Mouse (Mus musculus): ENCODE results near the gene Gm20517. TPM values are rescaled to one million over a fixed set of nuclear protein-coding genes. Genes with fewer than 3 reads are reported as not detected.
A peak's percentile ranks its signal among the peaks of the same experiment; 100 is the strongest.
"Not testable (repeated sequence)": the region's sequence is repeated elsewhere in the genome, so short reads cannot be mapped to it uniquely, and the experiment has no call there.

Gene Gm20517
- polyA plus RNA-seq, 1 experiment from 2014 or later = 2.4 TPM

GRCm38 (mm10) chr17:47632181-47632840, 20.9 kb downstream of the Gm20517 start:
- Histone ChIP-seq H3K4me2 (replicated peaks) (peak overlapping the region; percentile 22), H3K27ac (no peak overlapping the region), H3K27me3 (replicated peaks) (no peaks in the 10 kb centered on the region), H3K9ac (0 out of 2 replicates have a peak overlapping the region, but pooled peaks have one; percentile 5), H3K9me3 (no peaks in the 10 kb centered on the region), H3K36me3 (peaks cover 5% of the 10 kb centered on the region; the same call in 1 of the 2 replicates), H3K4me3 (no peak overlapping the region), H3K4me1 (peaks cover 32% of the 10 kb centered on the region)
- WGBS = 71% methylated on average over 4 of the region's 4 CpGs
- ATAC-seq (ENCODE audit: low FRiP score, low read depth) = no peak

- H3K36me3 ChIP-seq = peaks cover 5% of the 10 kb centered on the region; the same call in 1 of the 2 replicates
- 76% methylated on average over 7 of the region's 7 CpGs for WGBS
- H3K9me3 ChIP-seq = no peaks in the 10 kb centered on the region
- H3K4me1 ChIP-seq = peaks cover 25% of the 10 kb centered on the region
- no peaks in the 10 kb centered on the region for H3K27me3 ChIP-seq (replicated peaks)
- no peak overlapping the region for H3K4me2 ChIP-seq (replicated peaks)
- no peak overlapping the region for H3K9ac ChIP-seq
- no peak overlapping the region for H3K27ac ChIP-seq
- ATAC-seq (ENCODE audit: low FRiP score, low read depth) = no peak
- H3K4me3 ChIP-seq = no peak overlapping the region
Measured at GRCm38 (mm10) chr17:47633999-47634770, 22.8 kb downstream of the Gm20517 start.

- 82% methylated on average over 2 of the region's 2 CpGs for WGBS
- Histone ChIP-seq H3K4me1 (no peaks in the 10 kb centered on the region; the same call in 1 of the 2 replicates), H3K9me3 (no peaks in the 10 kb centered on the region), H3K4me3 (no peak overlapping the region), H3K36me3 (no peaks in the 10 kb centered on the region), H3K4me2 (replicated peaks) (no peak overlapping the region), H3K27me3 (replicated peaks) (no peaks in the 10 kb centered on the region), H3K27ac (no peak overlapping the region), H3K9ac (no peak overlapping the region)
- no peak for ATAC-seq (ENCODE audit: low FRiP score, low read depth)
Measured at GRCm38 (mm10) chr17:47642992-47643391, 31.6 kb downstream of the Gm20517 start.

DNA sequence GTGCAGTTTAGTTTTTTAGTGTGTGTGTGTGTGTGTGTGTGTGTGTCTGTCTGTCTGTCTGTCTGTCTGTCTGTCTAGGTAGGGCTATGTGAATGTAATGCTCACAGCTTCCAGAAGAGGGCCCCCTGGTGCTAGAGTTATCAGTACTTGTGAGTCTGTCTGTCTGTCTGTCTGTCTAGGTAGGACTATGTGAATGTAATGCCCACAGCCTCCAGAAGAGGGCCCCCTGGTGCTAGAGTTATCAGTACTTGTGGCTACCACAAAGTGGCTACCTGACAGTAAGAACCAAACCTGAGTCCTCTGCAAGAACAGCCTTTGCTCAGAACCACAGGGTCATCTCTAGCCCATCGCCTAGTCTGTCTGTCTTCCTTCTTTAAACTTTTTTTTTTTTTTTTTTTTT, 35.3 kb downstream of the Gm20517 start:
- no peak for ATAC-seq (ENCODE audit: low FRiP score, low read depth)
- WGBS = 60% methylated on average over 1 of the region's 1 CpGs

DNA sequence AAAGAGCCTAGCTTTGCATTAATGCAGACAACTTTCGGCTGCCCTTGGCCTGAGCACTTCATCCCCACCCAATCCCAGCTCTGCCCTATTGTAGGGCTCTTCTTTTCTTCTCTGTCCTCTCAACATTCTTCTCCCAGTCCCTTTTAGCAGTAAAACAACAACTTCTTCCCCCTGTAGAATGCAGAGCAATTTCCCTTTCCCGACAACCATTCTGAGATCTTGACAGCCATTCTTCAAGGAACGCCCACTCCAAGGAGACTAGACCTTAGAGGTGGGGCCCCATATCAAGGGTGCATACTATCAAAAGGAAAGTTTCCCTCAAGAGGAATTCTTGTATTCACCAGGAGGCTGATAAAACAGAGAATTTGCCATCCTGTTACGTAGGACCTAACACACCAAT, 37.6 kb downstream of the Gm20517 start:
- 0 out of 2 replicates have a peak, but pooled peaks have one; percentile 17 for ATAC-seq (ENCODE audit: low FRiP score, low read depth)
- H3K9me3 ChIP-seq = no peaks in the 10 kb centered on the region
- no peaks in the 10 kb centered on the region; the same call in 1 of the 2 replicates for H3K4me1 ChIP-seq
- peaks cover 6% of the 10 kb centered on the region; the same call in 1 of the 2 replicates for H3K36me3 ChIP-seq
- no peak overlapping the region for H3K4me3 ChIP-seq
- WGBS = 24% methylated on average over 4 of the region's 4 CpGs
- H3K4me2 ChIP-seq (replicated peaks) = no peak overlapping the region
- no peak overlapping the region for H3K27ac ChIP-seq
- no peaks in the 10 kb centered on the region for H3K27me3 ChIP-seq (replicated peaks)
- H3K9ac ChIP-seq = no peak overlapping the region

More for the DNA sequence above, 35.3 kb downstream of the Gm20517 start:
- H3K4me1 ChIP-seq = no peaks in the 10 kb centered on the region; the same call in 1 of the 2 replicates
- H3K9me3 ChIP-seq = no peaks in the 10 kb centered on the region
- no peaks in the 10 kb centered on the region for H3K27me3 ChIP-seq (replicated peaks)
- no peak overlapping the region for H3K27ac ChIP-seq
- no peak overlapping the region for H3K4me2 ChIP-seq (replicated peaks)
- H3K4me3 ChIP-seq = no peak overlapping the region
- no peaks in the 10 kb centered on the region for H3K36me3 ChIP-seq
- no peak overlapping the region for H3K9ac ChIP-seq

DNA sequence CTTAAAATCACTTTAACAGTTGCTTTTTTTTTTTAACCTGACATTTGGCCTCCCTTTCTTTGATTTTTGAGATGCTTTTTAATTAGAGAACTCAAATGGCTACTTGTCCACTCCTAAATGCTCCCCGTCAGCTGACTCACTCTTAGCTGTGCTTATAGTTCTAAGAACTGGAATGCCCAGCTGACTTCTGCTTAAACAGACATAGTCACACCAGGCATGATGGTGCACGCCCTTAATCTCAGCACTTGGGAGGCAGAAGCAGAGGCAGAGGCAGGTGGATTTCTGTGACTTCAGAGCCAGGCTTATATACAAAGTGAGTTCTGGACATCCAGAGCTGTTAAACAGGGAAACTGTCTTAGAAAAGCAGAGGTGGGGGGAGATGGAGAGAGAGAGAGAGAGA, 40.6 kb downstream of the Gm20517 start:
- H3K36me3 ChIP-seq = peaks cover 6% of the 10 kb centered on the region; the same call in 1 of the 2 replicates
- ATAC-seq (ENCODE audit: low FRiP score, low read depth) = no peak
- no peaks in the 10 kb centered on the region for H3K9me3 ChIP-seq
- H3K4me1 ChIP-seq = no peaks in the 10 kb centered on the region; the same call in 1 of the 2 replicates
- H3K4me3 ChIP-seq = no peak overlapping the region
- H3K27ac ChIP-seq = no peak overlapping the region
- H3K9ac ChIP-seq = no peak overlapping the region
- no peak overlapping the region for H3K4me2 ChIP-seq (replicated peaks)
- H3K27me3 ChIP-seq (replicated peaks) = no peaks in the 10 kb centered on the region
- 77% methylated on average over 2 of the region's 2 CpGs for WGBS

DNA sequence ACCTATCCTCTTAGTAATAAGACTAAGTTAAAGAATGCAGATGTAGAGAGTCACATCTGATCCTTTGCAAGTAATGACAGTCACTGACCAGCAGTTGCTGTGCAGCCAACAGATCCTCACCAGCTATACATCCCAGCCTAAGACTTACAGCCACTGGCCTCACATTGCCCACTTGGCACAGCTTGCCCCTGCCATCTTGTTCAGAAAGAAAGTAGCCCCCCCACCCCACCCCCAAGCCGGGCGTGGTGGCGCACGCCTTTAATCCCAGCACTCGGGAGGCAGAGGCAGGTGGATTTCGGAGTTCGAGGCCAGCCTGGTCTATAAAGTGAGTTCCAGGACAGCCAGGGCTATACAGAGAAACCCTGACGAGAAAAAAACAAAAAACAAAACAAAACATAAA, 43.0 kb downstream of the Gm20517 start:
- not testable (repeated sequence) for H3K36me3 ChIP-seq; H3K27ac ChIP-seq; H3K4me3 ChIP-seq; H3K9me3 ChIP-seq; ATAC-seq (ENCODE audit: low FRiP score, low read depth); H3K27me3 ChIP-seq (replicated peaks); H3K9ac ChIP-seq; H3K4me1 ChIP-seq; H3K4me2 ChIP-seq (replicated peaks)
- WGBS = 92% methylated on average over 8 of the region's 8 CpGs

DNA sequence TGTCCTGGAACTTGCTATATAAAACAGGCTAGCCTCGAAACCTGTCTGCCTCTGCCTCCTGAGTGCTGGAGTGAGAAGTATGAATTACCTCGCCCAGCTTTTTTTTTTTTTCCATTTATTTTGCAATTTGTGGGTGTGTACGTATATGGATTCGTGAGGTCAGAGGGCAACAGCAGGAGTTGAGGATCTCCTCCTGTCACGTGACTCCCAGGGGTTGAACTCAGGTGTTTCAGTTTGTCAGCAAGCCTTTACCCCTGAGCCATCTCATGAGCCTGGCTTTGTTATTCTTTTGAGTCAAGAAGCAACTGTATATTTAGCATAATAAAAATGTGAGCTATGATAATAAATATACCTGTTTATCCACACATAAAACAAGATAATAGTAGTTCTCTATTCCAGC, 44.3 kb downstream of the Gm20517 start:
- H3K27ac ChIP-seq = no peak overlapping the region
- H3K27me3 ChIP-seq (replicated peaks) = no peaks in the 10 kb centered on the region
- no peak for ATAC-seq (ENCODE audit: low FRiP score, low read depth)
- peaks cover 9% of the 10 kb centered on the region; the same call in 1 of the 2 replicates for H3K36me3 ChIP-seq
- no peaks in the 10 kb centered on the region for H3K4me1 ChIP-seq
- no peak overlapping the region for H3K9ac ChIP-seq
- WGBS = 88% methylated on average over 5 of the region's 5 CpGs
- no peak overlapping the region for H3K4me2 ChIP-seq (replicated peaks)
- no peaks in the 10 kb centered on the region for H3K9me3 ChIP-seq
- H3K4me3 ChIP-seq = no peak overlapping the region

- Histone ChIP-seq H3K27ac (no peak overlapping the region), H3K9ac (no peak overlapping the region), H3K9me3 (no peaks in the 10 kb centered on the region), H3K27me3 (replicated peaks) (no peaks in the 10 kb centered on the region), H3K36me3 (peaks cover 9% of the 10 kb centered on the region; the same call in 1 of the 2 replicates), H3K4me3 (no peak overlapping the region), H3K4me1 (no peaks in the 10 kb centered on the region; the same call in 1 of the 2 replicates), H3K4me2 (replicated peaks) (no peak overlapping the region)
- ATAC-seq (ENCODE audit: low FRiP score, low read depth) = no peak
- 82% methylated on average over 4 of the region's 4 CpGs for WGBS
Measured at GRCm38 (mm10) chr17:47657901-47658300, 46.5 kb downstream of the Gm20517 start.

GRCm38 (mm10) chr17:47658741-47659243, 47.4 kb downstream of the Gm20517 start:
- Histone ChIP-seq H3K9ac (no peak overlapping the region), H3K4me3 (no peak overlapping the region), H3K4me1 (peaks cover 6% of the 10 kb centered on the region; the same call in 1 of the 2 replicates), H3K27me3 (replicated peaks) (no peaks in the 10 kb centered on the region), H3K27ac (no peak overlapping the region), H3K9me3 (no peaks in the 10 kb centered on the region), H3K36me3 (peaks cover 4% of the 10 kb centered on the region; the same call in 1 of the 2 replicates), H3K4me2 (replicated peaks) (no peak overlapping the region)
- ATAC-seq (ENCODE audit: low FRiP score, low read depth) = no peak
- WGBS = 92% methylated on average over 3 of the region's 3 CpGs

GRCm38 (mm10) chr17:47663009-47663713, 51.8 kb downstream of the Gm20517 start:
- no peaks in the 10 kb centered on the region for H3K27me3 ChIP-seq (replicated peaks)
- no peak overlapping the region for H3K9ac ChIP-seq
- 17% methylated on average over 9 of the region's 9 CpGs for WGBS
- peaks cover 10% of the 10 kb centered on the region; the same call in 1 of the 2 replicates for H3K4me1 ChIP-seq
- H3K4me2 ChIP-seq (replicated peaks) = no peak overlapping the region
- H3K27ac ChIP-seq = 0 out of 2 replicates have a peak overlapping the region, but pooled peaks have one; percentile 37
- no peaks in the 10 kb centered on the region for H3K9me3 ChIP-seq
- peak; percentile 94 for ATAC-seq (ENCODE audit: low FRiP score, low read depth)
- peaks cover 3% of the 10 kb centered on the region for H3K36me3 ChIP-seq
- H3K4me3 ChIP-seq = no peak overlapping the region

GRCm38 (mm10) chr17:47664474-47664873, 53.1 kb downstream of the Gm20517 start:
- Histone ChIP-seq H3K9ac (no peak overlapping the region), H3K36me3 (peaks cover 3% of the 10 kb centered on the region), H3K27me3 (replicated peaks) (no peaks in the 10 kb centered on the region), H3K27ac (no peak overlapping the region), H3K4me1 (peaks cover 10% of the 10 kb centered on the region; the same call in 1 of the 2 replicates), H3K4me2 (replicated peaks) (no peak overlapping the region), H3K4me3 (no peak overlapping the region), H3K9me3 (no peaks in the 10 kb centered on the region)
- WGBS = 88% methylated on average over 7 of the region's 7 CpGs
- no peak for ATAC-seq (ENCODE audit: low FRiP score, low read depth)
